Mouse (Mus musculus) embryo, embryonic 11.5 days (tissue): ENCODE measurements around the gene Vkorc1l1.
"Not testable (repeated sequence)": the region's sequence is repeated elsewhere in the genome, so short reads cannot be mapped to it uniquely, and the experiment has no call there.

Experiments
- DNase-seq: peaks from one replicate; pipeline ENCODE4 v3.0.0-alpha.2; 2012; ENCODE audit warnings: low read depth, low spot score

Gene Vkorc1l1

GRCm38 (mm10) chr5:129941495-129942045 lies at the start of gene Vkorc1l1:
Vkorc1l1 (plus strand) TSS chr5:129941970.
- peak; percentile 99 for DNase-seq

- peak; percentile 90 for DNase-seq
Observed at GRCm38 (mm10) chr5:129895198-129896088, 46.3 kb upstream of the Vkorc1l1 start, which contains the start of gene Zbed5. Zbed5 (plus strand) TSS chr5:129895723.

GRCm38 (mm10) chr5:129898449-129898848 lies 43.3 kb upstream of the Vkorc1l1 start, which contains the start of gene Phkg1:
Phkg1 (minus strand) TSS chr5:129898549.
- no peak for DNase-seq

- DNase-seq = no peak
Observed at GRCm38 (mm10) chr5:129907775-129908174, 34.0 kb upstream of the Vkorc1l1 start.

GRCm38 (mm10) chr5:129908242-129908965 lies 33.4 kb upstream of the Vkorc1l1 start, which contains the start of gene Nupr1l:
Nupr1l (plus strand) TSS chr5:129908540.
- DNase-seq = peak; percentile 89

GRCm38 (mm10) chr5:129909147-129909546 lies 32.6 kb upstream of the Vkorc1l1 start:
- no peak for DNase-seq

- DNase-seq = no peak
Observed at GRCm38 (mm10) chr5:129909591-129909990, 32.2 kb upstream of the Vkorc1l1 start.

- no peak for DNase-seq
Observed at GRCm38 (mm10) chr5:129914024-129914423, 27.7 kb upstream of the Vkorc1l1 start.

GRCm38 (mm10) chr5:129915491-129915890 lies 26.3 kb upstream of the Vkorc1l1 start:
- DNase-seq = not testable (repeated sequence)

- DNase-seq = no peak
Observed at GRCm38 (mm10) chr5:129918065-129918651, 23.6 kb upstream of the Vkorc1l1 start.

- no peak for DNase-seq
Observed at GRCm38 (mm10) chr5:129918752-129919151, 23.0 kb upstream of the Vkorc1l1 start.

- DNase-seq = no peak
Observed at GRCm38 (mm10) chr5:129919320-129919719, 22.4 kb upstream of the Vkorc1l1 start.

- no peak for DNase-seq
Observed at GRCm38 (mm10) chr5:129921972-129922371, 19.8 kb upstream of the Vkorc1l1 start.

GRCm38 (mm10) chr5:129924820-129925452 lies 16.8 kb upstream of the Vkorc1l1 start:
- no peak for DNase-seq

GRCm38 (mm10) chr5:129925933-129926332 lies 15.8 kb upstream of the Vkorc1l1 start:
- DNase-seq = no peak

GRCm38 (mm10) chr5:129929924-129930855 lies 11.6 kb upstream of the Vkorc1l1 start:
- no peak for DNase-seq

- no peak for DNase-seq
Observed at GRCm38 (mm10) chr5:129936941-129937340, 4.8 kb upstream of the Vkorc1l1 start.

- no peak for DNase-seq
Observed at GRCm38 (mm10) chr5:129940281-129940680, 1.5 kb upstream of the Vkorc1l1 start.

GRCm38 (mm10) chr5:129940736-129941494 lies 855 bp upstream of the Vkorc1l1 start:
- DNase-seq = no peak
